Mouse (Mus musculus): ENCODE measurements around the gene Nrxn3. TPM values are rescaled to one million over a fixed set of nuclear protein-coding genes. Genes with fewer than 3 reads are reported as not detected.

The Nrxn3 gene
- total RNA-seq, 2 experiments from 2014 or later, result 183 to 208 TPM

DNA sequence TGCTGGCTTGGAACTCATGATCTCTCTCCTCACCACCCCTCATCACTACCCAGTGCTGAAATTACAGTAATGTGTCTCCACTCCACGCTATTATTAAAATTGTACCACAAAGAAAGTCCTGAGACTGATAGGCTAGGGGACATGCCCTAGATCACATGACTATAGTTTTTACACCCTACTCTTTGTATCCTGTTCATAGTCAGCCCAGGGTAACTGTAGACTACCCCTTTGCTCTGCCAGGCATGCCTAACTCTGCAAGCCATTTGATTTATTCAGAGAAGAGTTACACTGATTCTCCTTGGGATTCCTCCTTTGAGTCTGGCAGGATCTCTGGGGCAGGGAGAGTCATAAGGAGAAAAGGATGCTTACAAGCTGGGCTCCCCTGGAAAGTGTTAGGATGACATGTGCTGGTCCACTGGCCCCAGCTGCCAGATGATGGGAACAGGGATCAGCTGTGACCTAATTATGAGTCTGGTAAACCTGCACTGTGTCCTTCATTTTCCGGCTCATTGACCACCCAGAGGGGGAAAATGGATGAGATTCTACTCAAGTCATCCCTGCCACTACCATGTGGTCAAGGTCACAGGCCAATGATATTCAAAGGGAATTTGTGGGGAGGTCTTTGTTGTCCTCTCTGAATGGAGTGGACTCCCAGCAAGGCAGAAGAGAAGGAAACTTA, 318.9 kb downstream of the Nrxn3 start:
- no peak for TF ChIP-seq CTCF (conservative IDR thresholded peaks at IDR 0.05)
- no peak for DNase-seq (ENCODE audit: low spot score in 2 of 2)
- no peak overlapping the region for H3K27ac ChIP-seq
- H3K4me3 ChIP-seq, result no peak overlapping the region

DNA sequence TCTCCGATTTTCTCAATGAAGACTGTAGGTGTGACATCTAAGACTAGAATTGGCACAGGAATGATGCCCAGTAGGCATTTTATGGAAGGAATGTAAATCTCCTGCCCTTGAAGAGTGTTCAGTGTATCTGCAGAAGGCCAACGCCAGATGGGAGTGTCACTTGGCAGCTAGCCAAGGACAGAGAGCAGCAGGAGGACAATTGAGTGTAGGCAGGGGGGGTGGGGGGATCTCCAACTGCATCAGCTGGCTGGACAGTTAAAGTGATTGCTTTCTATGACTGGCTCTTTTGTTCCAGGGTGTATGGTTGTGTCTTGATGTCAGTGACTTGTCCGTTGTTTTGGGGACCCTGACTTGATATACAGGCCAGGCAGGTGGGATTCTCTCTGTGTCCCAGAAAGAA, 326.6 kb downstream of the Nrxn3 start:
- Histone ChIP-seq H3K4me3 (no peak overlapping the region), H3K27ac (no peak overlapping the region)
- no peak for TF ChIP-seq CTCF (conservative IDR thresholded peaks at IDR 0.05)
- no peak for DNase-seq (ENCODE audit: low spot score in 2 of 2)

DNA sequence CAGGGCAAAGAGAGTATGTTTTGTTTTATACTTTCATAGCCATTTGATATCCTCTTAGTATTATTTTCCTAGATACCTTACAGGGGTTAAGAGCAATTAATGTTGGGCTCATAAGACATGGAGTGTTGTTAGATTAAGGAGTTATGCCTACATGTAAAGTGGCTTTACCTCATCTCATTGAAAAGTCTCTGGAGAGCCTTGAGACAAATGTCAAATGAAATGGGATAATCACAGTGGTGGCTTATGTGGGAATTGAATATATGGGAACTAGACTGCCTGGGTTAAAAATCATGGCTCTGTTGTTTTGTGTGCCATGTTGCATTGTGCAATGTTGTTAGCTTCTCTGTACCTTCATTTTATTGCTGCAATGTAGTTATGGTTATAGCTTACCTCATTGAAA, 327.0 kb downstream of the Nrxn3 start:
- no peak for TF ChIP-seq CTCF (conservative IDR thresholded peaks at IDR 0.05)
- DNase-seq (ENCODE audit: low spot score in 2 of 2), result no peak
- Histone ChIP-seq H3K4me3 (no peak overlapping the region), H3K27ac (no peak overlapping the region)

DNA sequence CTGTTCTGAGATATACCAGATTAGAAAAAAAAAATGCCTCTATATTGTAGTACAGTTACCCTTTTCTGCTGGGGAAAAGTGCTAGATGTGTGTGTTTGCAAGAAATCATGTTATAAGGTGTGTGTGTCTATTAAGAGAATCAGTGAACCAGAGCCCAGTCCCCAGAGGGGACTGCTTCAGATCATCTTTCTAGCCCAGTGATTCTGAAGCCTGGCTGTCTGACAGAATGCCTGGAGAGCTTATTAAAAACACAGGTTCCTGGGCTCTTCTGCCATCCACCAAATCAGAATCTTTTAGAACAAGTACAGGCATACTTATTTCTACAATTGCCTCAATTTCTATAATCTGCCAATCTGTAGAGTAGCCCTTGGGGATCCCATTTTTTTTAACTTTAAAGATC, 349.8 kb downstream of the Nrxn3 start:
- DNase-seq (ENCODE audit: low spot score in 2 of 2), result no peak
- Histone ChIP-seq H3K27ac (no peak overlapping the region), H3K4me3 (no peak overlapping the region)
- TF ChIP-seq CTCF (conservative IDR thresholded peaks at IDR 0.05), result no peak

DNA sequence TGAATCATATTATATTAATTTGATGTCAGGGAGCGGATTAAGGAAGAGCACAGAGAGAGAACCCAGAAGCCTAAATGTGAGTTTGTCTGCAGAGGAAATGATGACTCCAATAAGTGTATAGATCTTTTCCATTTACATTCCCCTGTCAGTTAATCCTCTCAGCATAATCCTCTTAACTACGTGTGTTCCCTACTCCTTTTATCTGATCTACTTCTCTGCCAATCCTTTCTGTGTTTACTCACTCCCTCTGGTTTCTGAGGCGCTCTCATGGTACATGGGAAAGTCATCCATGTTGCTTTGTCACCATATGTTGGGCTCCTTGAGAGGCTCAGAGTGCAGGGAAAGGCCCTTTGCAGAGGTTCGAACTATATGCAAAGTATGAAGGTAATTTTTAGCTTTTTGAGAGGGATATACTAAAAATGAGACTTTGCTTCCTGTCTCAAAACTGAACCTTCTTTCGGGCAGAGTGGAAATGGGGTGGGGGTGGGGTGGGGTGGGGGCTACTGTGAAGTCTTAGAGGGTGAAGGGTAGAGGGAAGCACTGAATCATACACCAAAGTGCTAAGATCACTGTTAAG, 350.6 kb downstream of the Nrxn3 start:
- no peak for TF ChIP-seq CTCF (conservative IDR thresholded peaks at IDR 0.05)
- no peak for DNase-seq (ENCODE audit: low spot score in 2 of 2)

DNA sequence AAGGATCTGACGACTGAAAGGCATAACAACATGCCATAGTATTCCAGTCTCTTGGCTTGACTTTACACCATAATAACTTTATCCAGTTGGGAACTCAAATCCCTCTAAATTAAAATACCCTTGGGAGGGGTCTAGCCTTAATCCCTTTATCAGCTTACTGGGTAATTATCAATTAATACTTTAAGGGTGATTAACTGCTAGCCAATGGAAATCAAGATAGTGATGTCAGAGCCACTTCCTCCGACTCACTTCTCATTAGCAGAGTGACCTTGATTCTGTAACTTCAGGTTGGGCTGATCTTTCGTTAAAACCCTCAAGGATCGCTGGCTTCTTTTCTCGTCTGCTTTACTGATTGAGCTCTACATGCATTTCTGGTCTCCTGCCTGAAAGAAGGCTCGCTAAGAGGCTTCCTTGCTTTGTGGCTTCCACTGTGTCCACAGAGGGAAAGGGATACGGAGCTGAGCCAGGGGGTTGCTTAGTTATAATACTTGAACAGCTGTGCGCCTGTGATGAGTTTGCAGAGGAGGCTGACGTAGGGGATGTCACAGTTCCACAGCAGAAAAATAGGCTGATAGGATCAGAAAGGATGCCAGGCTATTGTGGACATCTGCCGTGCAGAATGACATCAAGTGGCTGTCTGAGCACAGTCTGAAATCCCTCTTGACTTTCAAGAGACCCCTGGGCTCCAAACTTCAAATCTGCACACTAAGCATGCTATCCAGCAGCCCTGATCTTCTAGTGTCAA, 352.0 kb downstream of the Nrxn3 start:
- H3K4me3 ChIP-seq, result peak overlapping the region; percentile 25; the same call in 1 of the 2 replicates
- DNase-seq (ENCODE audit: low spot score in 2 of 2), result peak; percentile 34 to 47
- peak overlapping the region; percentile 65 for H3K27ac ChIP-seq
- TF ChIP-seq CTCF (conservative IDR thresholded peaks at IDR 0.05), result no peak

More for the DNA sequence above, 350.6 kb downstream of the Nrxn3 start:
- no peak overlapping the region for H3K27ac ChIP-seq
- no peak overlapping the region for H3K4me3 ChIP-seq

DNA sequence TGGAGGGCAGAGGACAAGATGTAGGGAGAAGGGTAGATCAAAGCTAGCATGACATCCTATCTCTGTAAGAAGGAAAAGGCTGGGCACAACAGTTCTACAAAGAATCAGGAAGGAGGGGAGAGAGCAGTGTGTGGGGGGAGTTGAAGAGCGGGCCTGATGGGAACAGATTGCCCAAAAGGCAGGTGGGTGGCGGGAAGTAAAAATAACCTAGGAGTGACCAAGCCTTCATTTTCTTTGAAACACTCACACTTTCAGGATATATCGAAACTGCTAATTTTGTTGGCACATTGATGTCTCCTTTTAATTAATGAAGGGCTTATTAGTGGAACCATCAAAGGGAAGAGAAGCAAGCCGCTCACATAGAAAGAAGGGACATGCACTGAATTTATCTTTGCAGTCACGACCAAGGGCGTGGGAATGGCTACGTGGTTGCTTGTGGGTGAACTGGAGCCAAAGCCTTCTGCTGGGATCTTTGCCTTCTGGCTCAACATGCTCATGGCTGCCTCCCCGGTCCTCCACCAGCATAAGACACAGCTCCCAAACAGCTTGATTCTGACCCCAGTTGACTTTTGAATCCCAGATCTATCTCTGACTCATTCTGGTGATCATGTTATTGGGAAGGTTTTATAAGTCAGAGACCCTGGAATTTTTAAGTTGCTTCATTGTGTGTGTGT, 371.3 kb downstream of the Nrxn3 start:
- peak; percentile 21 to 42 for DNase-seq (ENCODE audit: low spot score in 2 of 2)
- Histone ChIP-seq H3K4me3 (no peak overlapping the region), H3K27ac (peak overlapping the region; percentile 69)
- no peak for TF ChIP-seq CTCF (conservative IDR thresholded peaks at IDR 0.05)

DNA sequence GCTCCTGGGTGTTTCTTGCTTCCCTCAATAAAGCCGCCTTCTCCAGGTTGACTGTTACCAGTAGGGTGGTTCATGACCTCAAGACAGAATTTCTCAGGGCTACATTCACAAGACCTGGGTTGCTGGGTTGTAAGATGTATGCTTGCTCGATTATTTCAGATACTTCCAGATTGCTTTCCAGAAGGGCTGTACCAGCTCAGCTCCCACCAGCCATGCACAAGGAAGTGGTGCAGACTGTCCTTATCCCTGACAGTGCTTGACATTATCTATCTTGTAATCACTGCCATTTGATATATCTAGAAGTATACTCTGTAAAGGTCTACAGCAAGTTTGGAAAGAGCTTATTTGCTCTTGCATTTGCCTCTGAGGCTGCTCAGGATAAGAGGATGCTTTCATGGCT, 374.9 kb downstream of the Nrxn3 start:
- no peak for TF ChIP-seq CTCF (conservative IDR thresholded peaks at IDR 0.05)
- Histone ChIP-seq H3K27ac (peak overlapping the region; percentile 56), H3K4me3 (no peak overlapping the region)
- peak in 1 of 2 experiments; percentile 44 for DNase-seq (ENCODE audit: low spot score in 2 of 2)

DNA sequence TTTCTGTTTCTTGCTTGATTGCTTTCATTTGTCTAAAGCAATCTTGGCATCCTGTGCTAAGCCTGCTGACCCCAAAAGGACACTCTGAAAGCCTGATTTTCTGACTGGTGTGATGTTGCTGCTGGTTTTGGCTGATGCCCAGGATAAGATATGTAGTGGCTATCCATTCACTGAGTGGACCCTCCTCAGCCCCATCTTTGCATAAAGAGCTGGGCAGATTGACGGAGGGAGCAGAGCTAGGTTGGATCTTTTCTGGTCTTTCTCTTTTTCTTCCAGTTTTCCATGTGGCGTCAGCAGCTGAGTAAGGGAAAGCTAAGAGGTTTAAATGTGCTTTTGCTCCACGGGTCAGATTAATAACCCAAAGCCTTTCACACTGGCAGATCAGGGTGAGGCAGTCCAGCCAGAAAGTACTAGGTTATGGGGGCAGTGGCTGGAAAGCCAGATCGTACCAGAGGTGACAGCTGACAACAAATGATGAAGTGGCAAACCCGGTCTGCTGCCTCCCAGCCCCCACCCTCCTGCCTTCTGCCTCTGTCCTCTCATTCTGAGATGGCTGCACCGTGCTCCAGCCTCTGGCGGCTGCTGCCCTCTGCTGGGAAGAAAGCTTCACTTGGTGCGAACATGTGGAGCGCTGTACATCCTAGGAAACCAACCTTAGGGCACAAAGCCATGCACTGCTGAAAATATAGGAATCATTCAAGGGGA, 383.5 kb downstream of the Nrxn3 start:
- peak overlapping the region; percentile 91 for H3K27ac ChIP-seq
- DNase-seq (ENCODE audit: low spot score in 2 of 2), result peak; percentile 85 to 86
- peak; percentile 88 for TF ChIP-seq CTCF (conservative IDR thresholded peaks at IDR 0.05)
- peak overlapping the region; percentile 57 for H3K4me3 ChIP-seq

DNA sequence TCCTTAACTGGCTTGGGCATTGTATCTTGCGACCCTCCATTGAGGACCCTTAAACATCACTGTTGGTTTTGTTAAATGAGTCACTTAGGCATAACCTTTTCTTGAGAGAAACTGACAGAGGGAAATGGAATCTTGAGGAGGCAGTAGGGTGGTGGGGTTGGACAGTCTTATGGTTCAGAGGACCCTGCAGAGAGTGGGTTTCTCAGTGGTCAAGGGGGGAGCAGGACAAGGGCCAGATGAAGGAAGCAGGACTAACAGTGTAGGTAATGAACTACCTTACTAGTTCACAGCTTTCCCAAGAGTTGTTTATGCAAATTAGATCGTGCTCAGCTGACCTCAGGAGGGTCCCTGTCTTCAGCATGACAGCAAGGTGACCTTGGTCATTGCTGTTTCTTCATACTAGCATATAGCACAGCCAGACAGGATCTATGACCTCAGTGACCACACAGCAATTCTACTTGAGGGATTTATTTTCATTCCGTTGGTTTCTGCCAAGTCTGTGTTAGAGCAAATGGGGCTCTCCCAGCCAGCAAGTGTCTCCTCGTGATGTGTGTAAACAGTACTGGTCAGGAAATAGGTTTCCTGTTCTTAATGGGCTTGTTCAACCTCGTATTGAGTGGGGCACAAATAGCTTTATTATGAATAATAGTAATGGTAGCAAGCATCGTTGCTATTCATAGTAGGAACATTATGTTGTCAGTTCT, 384.4 kb downstream of the Nrxn3 start:
- no peak for DNase-seq (ENCODE audit: low spot score in 2 of 2)
- H3K4me3 ChIP-seq, result no peak overlapping the region
- TF ChIP-seq CTCF (conservative IDR thresholded peaks at IDR 0.05), result no peak
- H3K27ac ChIP-seq, result peak overlapping the region; percentile 91; the same call in 1 of the 2 replicates

DNA sequence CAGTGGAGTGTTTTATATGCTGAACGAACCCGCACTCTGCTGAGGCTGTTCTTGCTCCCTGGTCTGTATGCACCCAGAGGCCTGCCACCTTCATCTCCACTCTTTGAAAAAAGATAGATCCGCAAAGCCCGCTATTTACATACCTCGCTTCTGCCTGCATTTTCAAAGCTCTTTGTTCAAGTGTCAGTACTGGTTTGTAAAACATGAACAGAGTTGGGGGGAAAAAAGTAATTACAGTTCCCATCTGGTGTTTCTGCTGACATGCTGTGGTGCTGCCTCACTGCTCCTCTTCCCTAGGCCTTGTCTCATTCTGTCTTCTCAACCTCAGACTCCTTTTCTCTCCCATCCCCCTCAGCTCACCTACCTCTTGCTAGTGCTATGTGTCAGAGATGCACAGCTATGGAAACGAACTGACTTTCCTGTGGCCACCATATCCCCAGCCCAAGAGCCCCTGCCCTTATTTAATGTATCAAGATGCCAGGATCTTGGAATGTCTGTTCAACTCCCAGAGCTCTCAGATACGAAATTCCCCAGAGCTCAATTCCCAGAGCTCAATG, 387.2 kb downstream of the Nrxn3 start:
- H3K4me3 ChIP-seq, result no peak overlapping the region
- DNase-seq (ENCODE audit: low spot score in 2 of 2), result peak in 1 of 2 experiments; percentile 28
- peak overlapping the region; percentile 53 for H3K27ac ChIP-seq
- TF ChIP-seq CTCF (conservative IDR thresholded peaks at IDR 0.05), result no peak

Data from layer of hippocampus, adult 2 months (tissue).